Mouse (Mus musculus) common myeloid progenitor, adult 5-6 weeks (primary cell): ENCODE data around the gene Acacb. TPM values are rescaled to one million over a fixed set of nuclear protein-coding genes. Genes with fewer than 3 reads are reported as not detected.

Experiments used
- ATAC-seq: replicated peaks from 2 replicates; pipeline ENCODE4 v1.8.0; 2016; ENCODE audit warnings: low read depth, mild to moderate bottlenecking, moderate TSS enrichment, inconsistent platforms; ENCODE audit not compliant: poor library complexity, severe bottlenecking
- total RNA-seq: library from RNA; stranded (forward); fragments of 200-1000, 187-1606 nt; gene quantifications from 2 replicates; pipeline ENCODE4 v1.2.3, GENCODE M21; 2017

Gene Acacb
- total RNA-seq, 1 experiment from 2014 or later, result 0.87 TPM

GRCm38 (mm10) chr5:114296693-114297631 lies 150.6 kb downstream of the Acacb start:
- ATAC-seq, result no peak

DNA sequence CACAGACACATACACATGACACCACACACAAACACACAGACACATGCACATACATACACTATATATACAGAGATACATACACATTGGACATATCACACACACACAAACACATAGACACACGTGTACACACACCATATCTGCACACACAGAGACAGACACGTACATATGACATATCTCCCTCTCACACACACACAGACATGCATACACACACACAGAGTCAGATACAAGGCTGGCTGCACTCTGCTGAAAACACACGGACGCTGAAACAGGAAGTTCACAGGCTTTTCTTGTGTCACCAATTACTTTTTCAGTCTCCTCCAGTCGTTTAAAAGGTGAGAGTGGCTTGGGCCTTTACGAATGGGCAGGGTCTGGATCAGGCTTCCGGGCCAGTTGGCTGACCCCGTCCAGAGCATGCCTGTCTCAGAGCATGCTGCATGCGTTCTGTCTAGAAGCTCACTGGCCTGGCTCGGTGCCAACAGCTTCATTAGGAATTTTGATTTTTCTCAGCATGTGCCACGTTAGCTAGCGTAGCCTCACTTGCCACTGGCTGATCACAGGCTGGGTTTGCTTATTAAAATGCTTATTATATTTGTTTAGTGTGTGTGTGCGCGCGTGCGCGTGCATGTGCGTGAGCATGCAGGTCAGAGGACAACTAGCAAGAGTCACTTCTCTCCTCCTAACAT lies 152.0 kb downstream of the Acacb start:
- no peak for ATAC-seq

- no peak for ATAC-seq
Measured at GRCm38 (mm10) chr5:114299156-114299855, 153.0 kb downstream of the Acacb start.

- ATAC-seq, result no peak
Measured at GRCm38 (mm10) chr5:114299883-114300610, 153.7 kb downstream of the Acacb start.

Other genes starting within 250 kb of the Acacb start
- gene Coro1c, start 237.8 kb upstream of the Acacb start, total RNA-seq, result 92.4 and 106 TPM in 2 replicates
- gene Ssh1, start 152.6 kb upstream of the Acacb start, total RNA-seq, result 3.3 and 7.0 TPM in 2 replicates
- not detected in 2 replicates for gene Dao, start 142.8 kb upstream of the Acacb start, total RNA-seq
- gene Usp30, start 81.1 kb upstream of the Acacb start, total RNA-seq, result 5.8 and 6.7 TPM in 2 replicates
- gene Svop, start 55.0 kb upstream of the Acacb start, total RNA-seq, result not detected in 2 replicates
- 3.6 and 11.5 TPM in 2 replicates for gene Alkbh2, start 18.3 kb upstream of the Acacb start, total RNA-seq
- 27.6 and 35.1 TPM in 2 replicates for gene Ung, start 16.1 kb upstream of the Acacb start, total RNA-seq
- gene Foxn4, start 127.3 kb downstream of the Acacb start, total RNA-seq, result not detected in 2 replicates
- 0.73 and 1.3 TPM in 2 replicates for gene Myo1h, start 142.6 kb downstream of the Acacb start, total RNA-seq
- gene Kctd10, start 234.0 kb downstream of the Acacb start, total RNA-seq, result 51.3 and 57.5 TPM in 2 replicates
- gene Ube3b, start 234.1 kb downstream of the Acacb start, total RNA-seq, result 15.9 and 25.2 TPM in 2 replicates